Mouse (Mus musculus): ENCODE results near the gene Gm20489.

The Gm20489 gene

DNA sequence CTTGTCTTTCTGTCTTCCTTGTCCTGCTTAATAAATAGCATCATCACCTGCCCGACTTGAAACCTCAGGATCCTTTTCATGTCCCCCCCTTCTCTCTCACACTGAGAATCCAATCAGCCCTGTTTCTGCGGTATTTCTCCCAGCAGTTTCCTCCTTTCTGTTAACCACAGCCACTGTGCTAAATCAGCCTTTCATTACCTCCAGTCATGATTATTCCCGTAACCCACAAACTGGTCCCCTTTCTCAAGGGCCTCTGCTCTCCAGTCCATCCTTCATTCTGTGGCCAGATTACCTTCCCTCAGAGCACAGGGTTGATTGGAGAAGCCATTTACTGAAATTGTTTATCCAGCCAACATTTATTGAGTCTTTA, at the start of gene Gm20489:
Gm20489 (minus strand) TSS at position 269 of the 370 bp plus-strand sequence.
- no peak for DNase-seq

DNA sequence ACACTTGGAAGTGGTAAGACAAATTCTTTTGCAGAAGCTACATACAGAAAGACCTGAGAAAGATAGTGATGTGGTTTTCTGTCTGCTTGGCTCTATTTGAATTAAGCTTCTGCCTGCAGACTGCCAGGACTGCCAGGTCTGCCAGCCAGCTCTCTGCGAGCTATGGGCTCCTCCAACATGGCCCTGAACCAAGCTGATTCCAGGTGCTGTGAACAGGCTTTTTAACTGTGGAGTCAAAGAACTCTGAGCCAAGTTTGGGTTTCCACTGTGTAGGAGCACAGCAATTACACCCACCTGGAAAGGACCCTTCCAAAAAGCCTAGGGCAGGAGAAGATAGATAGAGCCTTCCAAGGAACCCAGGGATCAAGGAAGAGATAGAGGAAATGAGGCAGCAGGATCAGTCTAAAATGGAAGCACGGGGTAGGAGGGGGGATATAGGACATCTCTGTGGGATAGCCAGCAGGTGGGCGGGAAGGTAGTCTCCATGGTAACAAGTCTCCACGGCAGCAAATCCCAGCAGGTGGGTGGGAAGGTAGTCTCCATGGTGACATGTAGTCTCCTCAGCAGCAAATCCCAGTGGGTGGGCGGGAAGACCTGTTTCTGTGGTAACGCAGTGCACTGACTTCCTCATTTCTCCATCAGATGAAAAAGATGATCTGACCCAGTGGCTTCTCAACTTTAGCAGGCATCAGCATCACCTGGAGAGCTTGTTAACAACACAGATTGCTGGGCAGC, 45.0 kb upstream of the Gm20489 start:
- DNase-seq, result peak; percentile 64 to 69

DNA sequence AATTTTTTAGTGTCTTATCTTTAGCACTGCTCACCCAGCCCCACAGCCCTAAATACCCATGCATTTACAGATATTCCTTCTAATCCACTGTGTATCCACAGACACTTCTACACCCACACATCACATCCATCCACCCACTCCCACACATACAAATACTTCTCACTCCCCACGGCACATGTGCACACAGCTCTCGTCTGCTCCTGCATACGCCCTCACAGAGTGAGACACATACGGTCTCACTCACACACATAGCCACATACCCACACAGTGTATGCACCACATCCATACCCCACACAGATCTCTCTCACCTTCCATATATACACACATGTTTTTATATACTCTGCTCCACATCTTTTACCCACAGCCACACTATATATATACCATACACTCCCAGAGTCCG, 40.5 kb upstream of the Gm20489 start:
- no peak for DNase-seq

DNA sequence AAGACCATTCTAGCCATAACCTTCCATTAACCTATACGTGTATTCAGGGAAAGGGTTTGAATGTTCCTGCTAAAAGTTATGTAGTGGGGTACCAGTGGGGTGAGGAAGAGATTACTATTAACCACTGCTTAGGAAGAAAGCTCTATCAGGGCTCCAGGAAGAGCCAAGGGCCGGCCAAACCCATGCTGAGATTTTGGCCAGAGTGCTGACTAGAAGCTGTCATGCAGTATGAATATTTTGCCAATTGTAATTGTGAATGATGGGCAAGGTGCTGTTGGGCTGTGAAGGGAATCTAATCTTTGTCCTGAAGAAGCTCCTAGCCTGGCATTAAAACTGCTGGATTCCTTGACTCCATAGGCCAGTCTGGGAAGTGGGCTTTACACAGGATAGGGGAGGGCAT, 35.8 kb upstream of the Gm20489 start:
- DNase-seq, result peak; percentile 74 to 76

DNA sequence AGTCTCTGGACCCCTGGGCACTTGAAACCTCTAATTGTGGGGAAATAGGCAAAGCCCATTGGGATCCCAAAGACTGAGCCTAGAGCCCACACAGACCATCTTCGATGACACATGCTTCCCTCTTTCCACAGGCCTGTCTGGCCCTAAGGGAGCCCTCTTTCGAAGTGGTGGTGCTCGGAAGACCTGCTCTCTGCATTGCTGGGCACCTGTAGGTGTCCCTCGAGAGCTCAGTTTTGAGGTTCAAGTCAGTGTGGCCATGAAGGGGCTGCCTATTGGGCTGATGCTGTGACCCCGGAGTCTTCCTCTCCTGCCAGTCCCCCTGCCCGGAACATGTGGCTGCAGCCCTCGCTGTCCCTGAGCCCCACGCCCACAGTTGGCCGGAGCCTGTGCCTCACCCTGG, 32.8 kb upstream of the Gm20489 start:
- DNase-seq, result peak; percentile 25 to 36

DNA sequence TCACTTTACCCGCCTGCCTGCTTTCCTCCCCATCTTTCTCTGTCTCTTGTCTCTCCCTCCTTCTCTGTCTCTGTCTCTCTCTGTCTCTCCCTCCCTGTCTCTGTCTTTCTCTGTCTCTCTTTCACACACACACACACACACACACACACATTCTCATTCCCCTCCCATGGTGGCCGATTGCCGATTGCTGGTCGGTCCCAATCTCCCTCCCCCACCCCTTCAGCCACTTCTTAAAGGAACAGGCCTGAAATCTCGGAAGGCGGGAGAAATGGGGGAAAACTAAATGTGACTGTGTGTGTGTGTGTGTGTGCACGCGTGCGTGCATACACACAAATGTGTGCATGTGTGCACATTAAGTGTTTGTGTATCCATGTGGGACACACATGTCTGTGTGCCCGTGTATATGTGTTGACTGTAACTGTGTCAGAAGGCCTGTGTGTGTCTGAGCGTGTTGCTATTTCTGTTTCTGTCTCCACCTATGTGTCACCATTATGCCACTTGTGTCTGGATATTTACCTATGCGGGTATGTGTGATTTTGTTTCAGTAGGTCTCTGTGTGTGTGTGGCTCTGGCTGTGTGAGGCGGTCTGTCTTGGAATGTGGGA, 31.7 kb upstream of the Gm20489 start:
- DNase-seq, result peak; percentile 52 to 72

DNA sequence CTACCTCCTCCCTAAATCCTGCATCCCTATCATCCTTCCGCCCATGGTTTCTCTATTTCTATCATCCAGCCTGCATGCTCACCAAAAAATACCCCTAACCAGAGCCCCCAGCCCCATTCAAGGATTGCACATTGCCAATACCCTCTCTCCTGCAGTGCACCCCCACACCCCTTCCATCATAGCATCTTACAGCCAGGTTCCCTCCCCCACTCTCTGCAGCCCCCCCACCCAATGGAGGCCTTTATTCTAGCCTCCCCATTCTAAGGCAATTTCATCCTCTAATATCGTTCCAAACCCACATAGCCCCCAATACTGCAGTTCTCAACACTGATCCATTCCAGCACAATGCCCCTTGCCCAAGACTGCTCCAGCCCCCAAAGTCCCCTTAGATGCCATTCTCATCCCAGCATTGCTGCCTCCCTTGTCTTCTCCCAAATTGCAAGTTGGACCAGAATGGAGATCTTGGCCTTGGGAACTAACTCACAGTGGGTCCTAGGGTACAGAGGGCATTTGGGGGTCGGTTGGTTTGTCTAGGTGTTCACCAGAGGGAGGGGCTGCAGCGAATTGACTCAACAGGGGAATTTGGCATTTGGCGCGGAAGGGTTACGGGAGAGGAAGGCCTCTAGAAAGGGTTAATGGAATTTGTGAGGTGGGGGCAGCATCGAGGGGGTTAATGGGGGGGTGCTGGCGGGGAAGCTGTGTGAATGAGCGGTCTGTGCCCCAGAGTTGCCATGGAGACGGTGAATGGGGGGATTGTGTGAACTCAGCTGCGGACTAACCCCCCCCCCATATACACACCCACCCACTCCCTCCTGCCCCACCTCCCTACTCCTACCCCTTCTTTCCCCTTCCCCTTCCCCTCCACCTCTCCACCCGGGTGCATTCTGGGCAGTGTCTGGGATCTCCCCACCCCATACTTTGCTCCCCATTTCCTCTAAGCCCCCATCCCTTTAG, 30.9 kb upstream of the Gm20489 start:
- peak; percentile 27 to 37 for DNase-seq

DNA sequence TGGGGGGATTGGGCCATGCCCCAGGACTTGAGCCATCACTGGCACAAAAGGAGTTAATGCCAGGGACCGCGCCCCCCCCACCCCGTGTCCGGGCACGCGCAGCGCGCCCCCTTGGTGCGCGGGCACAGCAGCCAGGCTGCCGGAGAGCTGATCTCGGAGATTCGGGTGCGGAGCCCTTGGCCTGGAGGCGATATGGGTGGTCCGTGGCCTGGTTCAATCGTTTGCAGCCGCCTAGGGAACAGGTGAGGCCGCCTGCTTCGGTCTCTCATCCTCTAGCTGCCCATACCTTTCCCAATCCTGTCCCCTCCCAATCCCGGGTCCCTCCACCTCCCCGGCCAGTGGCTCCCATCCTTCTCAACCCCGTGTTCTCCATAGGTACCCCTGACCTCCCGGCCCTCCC, 30.2 kb upstream of the Gm20489 start, which contains the start of gene Nlgn3:
Nlgn3 (plus strand) TSS at position 114 of the 400 bp plus-strand sequence.
- DNase-seq, result peak; percentile 71 to 81

DNA sequence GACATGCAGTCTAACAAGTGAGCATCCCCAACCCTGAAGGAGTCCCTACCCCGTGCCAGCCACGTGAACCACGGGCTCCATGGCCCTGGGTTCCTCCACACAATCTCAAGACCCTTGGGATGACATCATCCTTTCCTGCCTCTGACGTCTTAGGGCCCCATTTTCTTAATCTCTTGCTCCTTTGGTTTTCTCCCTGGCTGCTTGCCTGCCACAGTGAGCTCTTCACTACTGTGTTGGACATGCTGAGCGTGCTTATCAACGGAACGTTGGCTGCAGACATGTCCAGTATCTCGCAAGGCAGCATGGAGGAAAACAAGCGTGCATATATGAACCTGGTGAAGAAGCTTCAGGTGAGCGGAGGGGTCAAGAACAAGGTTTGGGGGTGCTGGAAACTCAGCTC, 21.3 kb upstream of the Gm20489 start:
- no peak for DNase-seq

DNA sequence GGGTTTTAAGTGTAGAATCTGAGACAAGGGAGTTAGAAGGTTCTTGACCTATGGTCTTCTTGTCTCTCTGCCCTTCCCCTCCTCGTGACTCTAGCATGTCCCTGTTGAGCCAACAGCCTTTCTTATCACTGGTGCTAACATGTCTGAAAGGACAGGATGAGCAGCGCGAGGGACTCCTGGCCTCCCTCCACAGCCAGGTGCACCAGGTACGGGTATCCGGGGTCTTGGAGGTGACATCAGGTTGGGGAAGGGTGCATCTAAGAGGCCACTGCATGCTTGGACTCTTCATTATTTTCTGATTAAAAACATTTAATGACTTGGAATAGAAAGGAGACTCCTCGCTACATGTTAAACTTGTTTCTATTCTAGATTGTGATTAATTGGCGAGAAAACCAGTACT, 20.2 kb upstream of the Gm20489 start:
- DNase-seq, result no peak

DNA sequence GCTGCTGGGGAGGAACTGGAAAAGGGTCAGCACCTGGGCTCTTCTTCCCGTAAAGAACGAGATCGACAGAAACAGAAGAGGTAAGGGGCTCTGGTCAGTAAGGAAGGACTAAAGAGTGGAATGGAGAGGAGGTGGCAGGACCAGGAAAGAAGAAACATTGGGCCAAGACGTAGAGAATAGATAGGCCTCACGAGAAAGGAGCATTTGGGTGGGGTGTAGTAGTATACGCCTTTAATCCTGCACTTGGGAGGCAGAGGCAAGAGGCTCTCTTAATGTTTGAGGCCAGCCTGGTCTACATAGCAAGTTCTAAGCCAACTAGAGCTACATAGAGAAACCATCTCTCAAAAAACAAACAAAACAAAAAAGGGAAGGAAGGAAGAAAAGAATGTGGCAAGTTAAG, 19.6 kb upstream of the Gm20489 start:
- DNase-seq, result no peak

DNA sequence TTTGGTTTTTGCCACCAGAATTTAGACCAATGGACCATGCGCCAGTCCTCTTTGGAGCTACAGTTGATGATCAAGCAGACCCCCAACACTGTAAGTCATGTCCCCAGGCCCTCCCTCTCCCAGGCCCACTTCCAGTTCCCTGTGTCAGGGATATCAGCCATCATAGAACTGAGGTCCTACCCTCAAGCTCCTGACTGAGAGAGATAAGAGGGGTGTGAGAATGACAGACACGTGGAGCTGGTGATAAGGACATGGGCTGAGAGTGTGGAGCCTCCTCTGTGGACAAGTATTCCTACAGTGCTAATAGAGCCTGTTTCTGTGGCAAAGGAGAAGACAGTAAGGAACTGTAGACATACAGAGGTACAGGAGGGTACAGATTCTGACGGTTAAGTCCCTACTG, 18.7 kb upstream of the Gm20489 start:
- no peak for DNase-seq

DNA sequence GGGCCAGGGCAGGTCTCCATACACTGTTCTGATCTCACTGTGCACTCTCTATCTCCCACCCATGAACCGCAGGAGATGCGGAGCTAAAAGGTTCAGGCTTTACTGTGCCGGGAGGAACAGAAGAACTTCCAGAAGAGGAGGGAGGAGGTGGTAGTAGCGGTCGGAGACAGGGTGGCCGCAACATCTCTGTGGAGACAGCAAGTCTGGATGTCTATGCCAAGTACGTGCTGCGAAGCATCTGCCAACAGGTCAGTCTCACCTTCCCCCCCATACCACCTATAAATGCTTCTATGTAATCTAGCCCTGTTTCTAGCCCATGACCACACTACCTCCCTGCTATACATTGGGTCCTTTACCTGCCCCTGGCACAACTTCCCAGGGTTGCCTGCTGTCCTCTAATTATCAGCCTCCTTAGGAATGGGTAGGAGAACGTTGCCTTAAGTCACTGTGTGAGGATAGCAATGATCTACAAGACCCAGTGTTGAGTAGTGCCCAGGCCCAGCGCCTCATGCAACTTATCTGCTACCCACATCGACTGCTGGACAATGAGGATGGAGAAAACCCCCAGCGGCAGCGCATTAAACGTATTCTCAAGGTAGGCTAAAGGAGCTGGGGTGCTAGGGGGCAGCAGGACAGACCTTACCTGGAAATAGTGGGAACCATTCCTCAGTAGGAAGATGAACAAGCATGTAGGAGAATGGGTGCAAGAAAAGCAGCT, 17.3 kb upstream of the Gm20489 start:
- DNase-seq, result no peak

DNA sequence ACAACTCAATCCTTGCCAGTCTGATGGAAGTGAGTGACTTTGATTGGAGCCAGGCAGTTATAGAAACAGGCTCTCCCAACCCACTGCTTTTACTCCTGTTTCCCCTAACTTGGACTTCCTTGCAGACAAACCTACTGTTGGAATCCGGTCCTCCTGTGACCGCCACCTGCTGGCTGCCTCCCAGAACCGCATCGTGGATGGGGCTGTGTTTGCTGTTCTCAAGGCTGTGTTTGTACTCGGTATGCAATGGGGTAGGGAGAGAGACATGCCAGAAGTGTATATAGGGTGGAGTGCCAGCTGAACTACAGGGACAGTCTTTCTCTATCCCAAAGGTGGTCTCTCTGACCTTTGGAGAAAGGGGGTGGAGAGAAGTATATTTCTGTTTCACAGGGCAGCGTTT, 16.7 kb upstream of the Gm20489 start:
- DNase-seq, result peak; percentile 70 to 82

DNA sequence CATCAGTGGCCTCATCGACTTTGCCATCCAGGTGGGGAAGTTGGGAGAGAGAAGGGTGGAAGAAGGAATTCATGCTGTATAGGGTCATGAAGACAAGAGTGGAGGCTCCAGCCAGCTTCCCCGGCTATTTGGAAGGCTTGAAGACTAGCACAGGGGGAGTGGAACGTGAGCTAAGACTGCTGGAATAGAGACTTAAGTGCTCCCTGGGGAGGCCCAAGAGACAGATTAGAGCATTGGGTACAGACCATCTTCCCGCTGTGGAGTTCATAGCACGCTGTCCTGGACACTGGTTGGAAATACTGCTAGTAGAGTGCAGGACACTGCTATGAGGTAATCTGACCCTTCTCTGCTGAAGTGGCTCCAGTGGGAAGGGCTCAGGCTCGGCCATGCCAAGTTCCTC, 14.0 kb upstream of the Gm20489 start:
- no peak for DNase-seq

DNA sequence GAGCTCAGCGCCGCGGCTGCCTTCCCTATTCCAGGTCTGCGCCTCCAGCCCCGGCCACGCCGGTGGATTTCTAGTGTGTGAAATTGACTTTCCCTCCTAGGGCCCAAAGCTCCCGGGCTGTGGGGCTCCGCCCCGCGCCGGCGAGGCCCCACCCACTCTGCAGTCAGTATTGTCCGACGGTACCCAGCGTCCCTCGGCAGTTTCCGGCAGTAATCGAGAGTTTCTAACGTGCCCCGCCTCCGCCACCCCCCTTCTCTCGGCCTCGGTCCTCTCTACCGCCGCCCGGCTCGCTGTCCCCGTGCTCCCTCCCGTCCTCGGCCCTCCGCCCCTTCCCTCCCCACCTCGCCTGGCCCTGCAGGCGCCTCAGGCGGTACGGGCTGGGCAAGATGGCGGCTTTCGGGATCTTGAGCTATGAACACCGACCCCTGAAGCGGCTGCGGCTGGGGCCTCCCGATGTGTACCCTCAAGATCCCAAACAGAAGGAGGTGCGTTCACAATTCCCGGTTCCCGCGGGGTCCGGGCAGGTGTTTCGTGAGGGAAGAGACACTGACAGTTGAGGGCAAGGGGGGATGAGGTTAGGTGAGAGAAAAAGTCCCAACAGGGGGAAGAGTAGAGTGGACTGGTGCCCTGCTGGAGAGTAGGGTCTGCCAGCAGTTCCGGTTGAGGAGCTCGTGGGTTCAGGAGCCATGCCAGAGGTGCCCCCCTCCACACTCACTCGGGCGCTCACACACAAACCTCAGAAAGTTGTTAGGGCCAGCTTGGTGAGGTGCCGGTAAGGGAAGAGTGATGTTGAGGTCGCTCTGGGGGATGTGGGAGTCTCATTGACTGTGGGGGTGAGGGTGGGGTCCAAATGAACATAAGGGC, 5.3 kb upstream of the Gm20489 start, which contains the start of gene Med12:
Med12 (plus strand) TSS at position 156 of the 864 bp plus-strand sequence.
- DNase-seq, result peak; percentile 89 to 91

DNA sequence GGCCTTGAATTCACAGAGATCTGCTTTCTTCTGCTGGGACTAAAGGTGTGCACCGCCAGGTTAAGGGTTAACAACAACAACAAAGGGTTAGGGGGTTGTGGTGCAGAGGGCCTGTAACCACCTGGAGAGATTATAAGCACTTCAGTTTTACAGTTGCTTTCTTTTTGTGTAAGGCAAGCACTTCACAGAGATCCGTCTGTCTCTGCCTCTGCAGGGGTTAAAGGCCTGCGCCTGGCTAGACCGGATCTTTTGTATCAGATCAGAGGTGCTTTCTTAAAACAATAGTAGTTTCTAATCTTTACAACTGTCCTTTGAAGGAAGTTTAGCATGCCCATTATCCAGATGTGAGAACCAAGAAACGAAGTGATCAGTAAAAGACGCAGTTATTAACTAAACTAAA, 4.6 kb upstream of the Gm20489 start:
- DNase-seq, result no peak

DNA sequence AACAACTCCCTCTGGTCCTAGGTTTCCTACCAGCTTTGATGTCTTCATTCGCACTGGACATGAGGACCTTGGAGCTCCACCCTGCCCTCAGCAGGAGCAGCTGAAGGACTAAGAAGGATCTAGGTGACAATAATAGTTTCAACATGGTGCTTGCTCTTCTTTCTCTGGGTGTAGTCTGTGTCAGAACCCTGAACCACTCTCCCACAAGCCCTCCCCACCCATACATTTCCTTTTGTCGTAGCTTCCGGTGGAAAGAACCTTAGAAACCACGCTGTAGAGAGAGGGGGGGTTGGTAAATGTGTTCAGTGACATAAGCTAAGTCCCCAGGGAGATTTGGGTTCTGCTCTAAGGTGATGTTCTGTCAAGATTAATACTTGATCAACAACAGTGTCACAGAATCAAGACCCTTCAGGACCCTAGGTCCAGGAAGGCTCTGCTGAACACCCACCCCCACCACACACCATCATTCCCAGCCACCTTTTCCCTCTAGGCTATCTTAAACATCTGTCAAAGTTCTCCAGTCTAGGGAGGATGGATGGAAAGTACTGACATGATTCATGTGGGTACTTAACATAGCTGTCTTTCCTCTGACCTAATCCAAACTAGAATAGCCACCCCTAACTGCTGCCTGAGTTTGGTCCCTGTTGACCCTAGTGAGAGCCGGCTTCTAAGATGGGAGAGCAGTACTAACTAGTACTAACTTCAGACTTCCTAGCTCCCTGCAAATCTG, 633 bp downstream of the Gm20489 start, which contains the start of gene Il2rg:
Il2rg (minus strand) TSS at position 231 of the 730 bp plus-strand sequence.
- no peak for DNase-seq

DNA sequence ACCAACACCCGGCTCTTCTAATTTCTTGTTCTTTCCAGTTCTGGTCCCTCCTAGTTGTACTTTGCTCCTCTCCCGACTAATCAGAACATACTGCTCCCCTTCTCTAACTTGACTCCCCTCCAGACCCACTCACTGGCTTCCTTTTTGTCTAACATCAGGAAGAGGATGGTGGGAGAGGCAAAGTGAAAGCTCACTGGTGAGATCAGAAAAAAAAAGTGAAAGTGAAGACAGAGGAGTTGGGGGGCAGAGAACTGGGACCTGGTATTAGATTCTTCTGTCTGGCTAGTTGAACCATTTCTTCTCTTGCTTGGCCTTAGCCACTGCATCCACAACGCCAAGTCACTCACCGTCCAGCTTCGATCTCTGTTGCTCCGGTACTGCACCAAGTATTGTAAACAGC, 2.2 kb downstream of the Gm20489 start:
- no peak for DNase-seq

DNA sequence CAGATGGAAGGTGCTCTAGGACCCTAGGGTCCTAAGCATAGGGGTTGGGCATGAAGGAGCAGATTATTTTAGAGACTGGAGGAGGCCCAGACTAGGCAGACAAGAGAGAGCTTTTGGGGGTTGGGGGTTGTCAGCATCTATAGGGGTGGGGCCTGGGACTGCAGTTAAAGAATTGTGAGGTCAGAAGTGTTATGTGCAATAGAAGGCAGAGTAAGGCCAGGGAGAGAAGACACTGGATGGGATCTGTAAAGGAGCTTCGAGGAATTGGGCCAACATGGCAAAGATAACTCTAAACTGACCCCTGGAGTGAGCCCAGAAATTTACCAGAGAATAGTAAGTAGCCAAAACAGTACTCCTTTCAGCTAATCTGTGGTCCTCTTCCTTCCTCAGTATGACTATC, 4.9 kb downstream of the Gm20489 start, which contains the start of gene Gm614:
Gm614 (minus strand) TSS at position 101 of the 400 bp plus-strand sequence.
- DNase-seq, result no peak

All from cerebellum, postnatal 14 days (tissue).